Mouse (Mus musculus) myocyte (in vitro differentiated cells): ENCODE results near the gene Tspan18.

Source experiments
- CEBPB ChIP-seq: IDR thresholded peaks from 2 replicates; pipeline ENCODE4 v1.6.1; 2011; ENCODE audit warnings: mild to moderate bottlenecking, moderate library complexity; ENCODE audit not compliant: poor library complexity, insufficient read depth, severe bottlenecking
- E2F4 ChIP-seq: IDR thresholded peaks from one replicate; pipeline ENCODE4 v1.6.1; 2011; ENCODE audit warnings: mild to moderate bottlenecking, control low read depth, moderate library complexity; ENCODE audit not compliant: insufficient read depth
- MAX ChIP-seq: IDR thresholded peaks from one replicate; pipeline ENCODE4 v1.6.1; 2011; ENCODE audit warnings: low read depth, mild to moderate bottlenecking, control low read depth
- MYOD1 ChIP-seq, 3 experiments: IDR thresholded peaks; one replicate each; pipeline ENCODE4 v1.6.1; 2011; ENCODE audit warnings: control low read depth in 2 of 3, low read depth in 2 of 3, mild to moderate bottlenecking in 2 of 3, moderate library complexity in 1 of 3; ENCODE audit not compliant: insufficient read length in 2 of 3, control insufficient read depth in 1 of 3
- MYOG ChIP-seq, 3 experiments: IDR thresholded peaks; one replicate each; pipeline ENCODE4 v1.6.1; 2011; ENCODE audit warnings: control low read depth in 2 of 3, low read depth in 2 of 3, mild to moderate bottlenecking in 2 of 3; ENCODE audit not compliant: insufficient read length in 2 of 3, control insufficient read depth in 1 of 3, insufficient read depth in 1 of 3
- POLR2A ChIP-seq: IDR thresholded peaks from one replicate; pipeline ENCODE4 v1.6.1; 2011; ENCODE audit warnings: low read depth, mild to moderate bottlenecking, control low read depth, moderate library complexity; ENCODE audit not compliant: insufficient read length
- POLR2AphosphoS2 ChIP-seq: IDR thresholded peaks from one replicate; pipeline ENCODE4 v1.6.1; 2011; ENCODE audit warnings: low read depth, control low read depth; ENCODE audit not compliant: insufficient read length
- SRF ChIP-seq: IDR thresholded peaks from one replicate; pipeline ENCODE4 v1.6.1; 2011; ENCODE audit warnings: low read depth; ENCODE audit not compliant: control insufficient read depth, insufficient read length
- TCF12 ChIP-seq: IDR thresholded peaks from one replicate; pipeline ENCODE4 v1.6.1; 2011; ENCODE audit warnings: mild to moderate bottlenecking, control low read depth; ENCODE audit not compliant: poor library complexity, insufficient read depth, severe bottlenecking
- TCF3 ChIP-seq: IDR thresholded peaks from one replicate; pipeline ENCODE4 v1.6.1; 2011; ENCODE audit warnings: low read depth, control low read depth; ENCODE audit not compliant: insufficient read length
- USF1 ChIP-seq: IDR thresholded peaks from one replicate; pipeline ENCODE4 v1.6.1; 2011; ENCODE audit warnings: low read depth, mild to moderate bottlenecking, control low read depth, moderate library complexity

GRCm38 (mm10) chr2:93281466-93281865 is 52.8 kb downstream of the Tspan18 start:
- TF ChIP-seq TCF12 = no peak
- no peak for TF ChIP-seq POLR2AphosphoS2
- TF ChIP-seq POLR2A = no peak
- TF ChIP-seq MYOD1 (IDR thresholded peaks at IDR 0.05; ENCODE audit: control insufficient read depth in 1 of 3, insufficient read length in 2 of 3, low read depth in 2 of 3) = no peak
- TF ChIP-seq USF1 = no peak
- no peak for TF ChIP-seq MAX
- no peak for TF ChIP-seq E2F4
- TF ChIP-seq TCF3 = no peak
- TF ChIP-seq MYOG (IDR thresholded peaks at IDR 0.05; ENCODE audit: control insufficient read depth in 1 of 3, insufficient read depth in 1 of 3, insufficient read length in 2 of 3, low read depth in 2 of 3) = no peak
- no peak for TF ChIP-seq SRF
- TF ChIP-seq CEBPB = no peak
